Mouse (Mus musculus) forebrain, embryonic 10.5 days (tissue): Measurements from ENCODE around the gene Cntnap2. TPM values are rescaled to one million over a fixed set of nuclear protein-coding genes. Genes with fewer than 3 reads are reported as not detected.
"Not testable (repeated sequence)": the region's sequence is repeated elsewhere in the genome, so short reads cannot be mapped to it uniquely, and the experiment has no call there.

Experiments used
- DNase-seq: peaks from one replicate; pipeline ENCODE4 v3.0.0-alpha.2; 2017; ENCODE audit warnings: low spot score; ENCODE audit errors: extremely low spot score
- H3K27ac ChIP-seq: fragments of 300-500 bp; sonication (generic); 2 replicates; pipeline ENCODE4 v1.5.1; 2016; ENCODE audit warnings: mild to moderate bottlenecking
- H3K27me3 ChIP-seq: fragments of 300-500 bp; sonication (generic); 2 replicates; pipeline ENCODE4 v1.6.1; 2016; ENCODE audit warnings: mild to moderate bottlenecking; ENCODE audit not compliant: poor library complexity, severe bottlenecking
- H3K36me3 ChIP-seq: fragments of 300-500 bp; sonication (generic); replicated peaks from 2 replicates; pipeline ENCODE4 v1.6.1; 2016; ENCODE audit warnings: mild to moderate bottlenecking, moderate library complexity
- H3K4me1 ChIP-seq: fragments of 300-500 bp; sonication (generic); 2 replicates; pipeline ENCODE4 v1.6.1; 2016
- H3K4me3 ChIP-seq: fragments of 300-500 bp; sonication (generic); 2 replicates; pipeline ENCODE4 v1.5.1; 2016; ENCODE audit warnings: mild to moderate bottlenecking, moderate library complexity
- H3K9me3 ChIP-seq: fragments of 300-500 bp; sonication (generic); 2 replicates; pipeline ENCODE4 v1.6.1; 2016; ENCODE audit warnings: mild to moderate bottlenecking, moderate library complexity
- WGBS: fragments of 180-500 bp; shearing (Covaris S2); methylation state at CpG from one replicate; pipeline ENCODE4 v1.1.7; 2016; 5-methylcytosine and 5-hydroxymethylcytosine counted together
- polyA plus RNA-seq: library from polyadenylated mRNA; unstranded; fragments of >200 nt; fragmentation: Nextera tagmentation; extraction: Ambion mirVana; gene quantifications from 2 replicates; pipeline ENCODE4 v1.2.1, GENCODE M21; 2016

Cntnap2 gene
- polyA plus RNA-seq, 1 experiment from 2014 or later = 89.3 TPM

DNA sequence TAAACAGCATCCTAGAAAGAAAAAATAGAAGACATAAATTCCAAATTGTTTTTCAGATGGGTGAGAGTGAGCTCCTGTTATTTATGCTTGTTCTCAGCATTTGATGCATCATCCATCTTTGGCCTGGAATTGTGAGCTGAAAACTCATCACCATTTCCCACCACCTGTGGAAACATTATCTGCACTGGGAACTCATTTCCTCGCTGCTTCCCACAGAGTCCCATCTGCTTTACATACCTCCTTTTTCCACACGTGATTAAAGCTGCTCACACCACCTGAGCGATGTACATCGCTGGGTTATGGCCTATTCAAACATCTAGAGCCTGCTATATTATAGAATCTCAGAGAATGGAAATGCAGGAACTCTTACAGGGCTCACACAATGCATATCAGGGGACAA lies 1413.5 kb downstream of the Cntnap2 start:
- 86% methylated on average over 4 of the region's 4 CpGs for WGBS
- Histone ChIP-seq H3K4me1 (no peaks in the 10 kb centered on the region), H3K27ac (no peak overlapping the region), H3K27me3 (no peaks in the 10 kb centered on the region), H3K36me3 (no peaks in the 10 kb centered on the region), H3K4me3 (no peak overlapping the region), H3K9me3 (no peaks in the 10 kb centered on the region)
- no peak for DNase-seq

DNA sequence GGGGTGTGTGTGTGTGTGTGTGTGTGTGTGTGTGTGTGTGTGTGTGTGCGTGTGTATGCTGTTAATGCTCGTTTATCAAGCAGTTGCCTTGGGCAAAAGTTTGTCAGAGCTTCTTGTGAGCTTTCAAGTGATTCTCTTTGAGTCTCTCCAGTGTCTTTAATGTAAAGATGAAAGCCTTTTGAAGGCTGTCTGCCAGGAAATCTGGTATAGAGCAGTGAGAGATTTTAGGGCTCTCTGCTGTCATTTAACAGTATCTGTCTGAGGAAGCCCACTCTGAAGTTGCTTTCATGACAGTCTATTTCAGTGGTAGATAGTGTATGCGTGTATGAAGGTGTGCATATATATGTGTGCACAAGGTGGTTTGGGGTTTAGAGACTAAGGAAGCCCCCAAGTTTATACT lies 1425.2 kb downstream of the Cntnap2 start:
- Histone ChIP-seq H3K9me3 (no peaks in the 10 kb centered on the region), H3K27me3 (no peaks in the 10 kb centered on the region), H3K4me3 (no peak overlapping the region), H3K4me1 (no peaks in the 10 kb centered on the region), H3K27ac (no peak overlapping the region), H3K36me3 (no peaks in the 10 kb centered on the region)
- WGBS = 77% methylated on average over 3 of the region's 3 CpGs
- no peak for DNase-seq

DNA sequence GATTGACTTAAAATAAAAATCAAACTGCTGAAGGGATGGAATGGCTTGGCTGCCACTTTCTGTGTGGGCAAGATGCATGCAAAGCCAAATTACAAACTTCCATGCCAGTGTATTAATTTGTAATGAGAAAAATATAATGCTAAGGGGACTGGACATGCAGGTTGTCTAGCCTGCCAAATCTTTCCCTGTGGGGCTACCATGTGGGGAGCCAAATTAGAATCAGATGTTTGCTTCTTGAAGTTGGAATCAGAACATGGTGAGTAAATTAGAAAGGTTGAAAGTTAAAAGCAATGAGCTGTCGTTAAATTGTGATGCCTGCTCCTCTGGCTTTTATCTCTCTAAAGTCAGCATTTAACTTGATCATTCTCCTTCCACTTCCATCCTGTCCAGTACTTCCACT lies 1443.6 kb downstream of the Cntnap2 start:
- Histone ChIP-seq H3K4me1 (peaks cover 3% of the 10 kb centered on the region; the same call in 1 of the 2 replicates), H3K27me3 (no peaks in the 10 kb centered on the region), H3K27ac (no peak overlapping the region), H3K36me3 (no peaks in the 10 kb centered on the region), H3K4me3 (no peak overlapping the region), H3K9me3 (no peaks in the 10 kb centered on the region)
- DNase-seq = no peak
- 53% methylated on average over 1 of the region's 1 CpGs for WGBS

DNA sequence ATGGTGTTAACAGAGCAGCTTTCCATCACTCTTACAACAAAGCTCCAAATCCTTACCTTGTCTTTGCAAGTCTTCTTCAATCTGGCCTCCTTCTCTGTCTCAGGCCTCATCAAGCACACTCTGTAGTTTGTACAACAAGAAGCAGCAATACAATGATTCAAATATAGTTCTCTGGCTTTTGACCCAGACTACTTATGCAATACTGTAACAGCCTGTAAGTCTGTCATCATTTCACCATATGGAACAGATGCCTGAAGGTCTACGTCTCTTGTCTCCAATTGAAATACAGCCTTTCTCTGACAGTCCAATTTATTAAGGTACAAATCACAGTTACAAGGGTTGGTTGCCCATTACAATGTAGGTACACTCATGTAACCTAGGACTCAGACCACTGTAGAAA lies 1453.7 kb downstream of the Cntnap2 start:
- H3K27me3 ChIP-seq = no peaks in the 10 kb centered on the region
- H3K4me1 ChIP-seq = no peaks in the 10 kb centered on the region
- no peak for DNase-seq
- no peaks in the 10 kb centered on the region for H3K36me3 ChIP-seq
- no peak overlapping the region for H3K27ac ChIP-seq
- H3K4me3 ChIP-seq = no peak overlapping the region
- no peaks in the 10 kb centered on the region for H3K9me3 ChIP-seq
- 100% methylated on average over 1 of the region's 1 CpGs for WGBS

DNA sequence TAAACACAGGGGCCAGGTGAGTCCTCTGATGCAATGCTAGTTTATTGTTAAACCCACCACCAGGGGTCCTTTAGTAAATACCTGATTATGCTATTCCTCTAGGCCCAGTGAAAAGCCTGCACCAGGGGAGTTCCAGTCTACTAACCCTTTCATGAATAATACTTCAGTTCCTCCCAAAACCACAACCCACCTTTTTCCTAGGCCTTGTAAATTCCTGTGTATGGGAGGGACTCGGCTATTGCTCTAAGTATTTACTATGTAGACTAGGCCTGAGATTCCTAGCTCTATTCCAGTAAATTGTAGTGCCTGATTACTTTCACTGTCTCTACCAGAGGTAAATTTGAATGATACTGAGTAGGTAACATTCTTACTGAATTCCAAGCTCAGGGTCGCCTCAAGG lies 1478.4 kb downstream of the Cntnap2 start:
- not testable (repeated sequence) for H3K9me3 ChIP-seq, DNase-seq, H3K4me3 ChIP-seq, H3K27me3 ChIP-seq, H3K36me3 ChIP-seq, H3K4me1 ChIP-seq, H3K27ac ChIP-seq
- WGBS = 87% methylated on average over 2 of the region's 2 CpGs

DNA sequence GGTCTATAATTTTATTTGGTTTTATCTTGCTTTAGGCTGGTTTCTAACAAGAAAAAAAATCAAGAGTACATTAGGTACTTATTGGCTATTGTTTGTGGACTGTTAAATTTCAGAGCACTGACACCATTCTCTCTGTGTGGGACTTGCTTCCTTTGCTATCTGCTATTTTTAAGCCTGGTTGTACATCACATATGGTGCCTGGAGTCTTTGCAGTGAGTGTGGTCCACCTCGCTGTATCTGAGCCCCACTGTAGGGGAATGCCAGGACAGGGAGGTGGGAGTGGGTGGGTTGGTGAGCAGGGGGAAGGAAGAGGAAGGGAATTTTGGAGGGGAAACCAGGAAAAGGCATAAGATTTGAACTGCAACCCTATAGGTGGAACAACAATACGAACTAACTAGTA lies 1504.3 kb downstream of the Cntnap2 start:
- no peak for DNase-seq
- Histone ChIP-seq H3K27me3 (no peaks in the 10 kb centered on the region), H3K4me3 (no peak overlapping the region), H3K4me1 (no peaks in the 10 kb centered on the region), H3K36me3 (no peaks in the 10 kb centered on the region), H3K9me3 (no peaks in the 10 kb centered on the region), H3K27ac (no peak overlapping the region)
- WGBS = 80% methylated on average over 2 of the region's 2 CpGs

DNA sequence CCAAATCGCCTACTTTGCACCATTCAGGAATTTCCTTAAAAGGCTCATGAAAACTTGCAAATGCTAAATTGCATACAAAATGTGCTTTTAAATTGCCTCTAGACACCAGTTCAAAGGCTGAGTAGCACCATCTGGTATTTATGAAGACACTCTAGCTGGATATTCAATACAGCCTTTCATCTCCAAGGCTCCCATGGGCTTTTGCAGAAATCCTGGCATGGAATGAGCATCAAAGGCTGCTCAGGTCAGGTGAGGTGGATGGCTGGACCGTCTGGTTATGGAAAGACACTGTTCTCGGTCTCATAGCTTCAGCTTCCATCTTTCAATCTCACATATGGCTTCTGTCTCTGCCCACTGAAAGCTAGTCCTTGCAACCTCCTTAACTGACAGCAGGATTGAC lies 1515.9 kb downstream of the Cntnap2 start:
- no peak overlapping the region for H3K4me3 ChIP-seq
- no peaks in the 10 kb centered on the region for H3K9me3 ChIP-seq
- no peaks in the 10 kb centered on the region for H3K27me3 ChIP-seq
- H3K4me1 ChIP-seq = no peaks in the 10 kb centered on the region
- 62% methylated on average over 3 of the region's 3 CpGs for WGBS
- no peaks in the 10 kb centered on the region for H3K36me3 ChIP-seq
- DNase-seq = no peak
- no peak overlapping the region for H3K27ac ChIP-seq

DNA sequence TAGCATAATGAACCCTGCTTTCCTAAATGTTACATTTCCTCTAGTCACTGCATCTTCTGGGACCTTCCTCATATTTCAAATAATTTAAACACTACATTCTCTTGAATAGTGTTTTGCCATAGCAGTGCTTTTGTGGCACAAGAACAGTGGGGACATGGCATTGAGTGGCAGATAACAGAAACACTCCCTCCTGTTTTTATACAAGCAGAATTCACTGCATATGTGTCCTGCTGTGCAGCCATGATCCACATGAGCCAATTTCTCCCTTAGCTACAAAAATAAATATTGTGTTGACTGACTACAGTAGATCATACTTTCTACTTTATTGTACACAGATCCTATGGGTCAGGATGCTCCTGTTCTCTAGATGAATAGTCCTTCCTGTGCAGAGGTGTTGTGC lies 1553.2 kb downstream of the Cntnap2 start:
- Histone ChIP-seq H3K27me3 (no peaks in the 10 kb centered on the region), H3K4me1 (no peaks in the 10 kb centered on the region), H3K9me3 (no peaks in the 10 kb centered on the region), H3K4me3 (no peak overlapping the region), H3K36me3 (no peaks in the 10 kb centered on the region), H3K27ac (no peak overlapping the region)
- DNase-seq = no peak

DNA sequence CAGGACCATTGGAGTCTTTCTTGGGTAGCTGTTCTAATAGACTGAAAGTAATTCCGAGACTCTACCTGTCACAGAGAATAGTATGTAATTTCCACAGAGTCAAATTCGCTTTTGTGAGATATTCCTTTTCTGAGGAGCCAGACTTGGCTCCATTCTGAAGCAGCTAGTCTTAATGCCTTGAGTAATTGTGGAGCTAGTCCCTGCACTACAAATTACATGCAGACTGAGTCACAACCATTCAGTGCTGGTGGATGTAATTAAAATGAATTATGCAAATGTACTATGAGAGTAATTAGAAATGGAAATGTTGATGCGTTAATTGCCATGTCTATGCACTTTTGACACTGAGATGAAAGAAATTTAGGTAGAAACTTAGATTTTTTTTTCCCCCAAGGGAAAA lies 1553.7 kb downstream of the Cntnap2 start:
- Histone ChIP-seq H3K27me3 (no peaks in the 10 kb centered on the region), H3K9me3 (no peaks in the 10 kb centered on the region), H3K4me1 (no peaks in the 10 kb centered on the region), H3K4me3 (no peak overlapping the region), H3K27ac (no peak overlapping the region), H3K36me3 (no peaks in the 10 kb centered on the region)
- DNase-seq = no peak
- WGBS = 86% methylated on average over 3 of the region's 3 CpGs

DNA sequence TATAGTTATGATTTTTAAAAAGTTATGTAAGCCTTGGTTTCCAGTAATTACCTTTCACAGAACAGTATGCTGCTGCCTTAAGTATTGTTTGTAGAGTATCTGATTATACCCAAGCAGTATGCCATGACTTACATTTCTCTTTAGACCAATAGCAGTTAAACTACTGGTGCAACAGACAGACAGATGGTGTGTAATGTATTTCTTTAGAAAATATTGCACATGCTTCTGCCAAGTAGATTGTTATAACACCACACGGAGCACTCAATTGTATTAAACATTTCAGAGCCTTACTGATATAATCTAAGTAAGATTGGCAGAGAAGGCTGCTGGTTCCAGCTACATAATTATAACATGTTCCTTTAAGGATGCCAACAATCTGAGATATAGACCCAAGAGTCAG lies 1609.9 kb downstream of the Cntnap2 start:
- no peaks in the 10 kb centered on the region for H3K9me3 ChIP-seq
- no peak overlapping the region for H3K27ac ChIP-seq
- 89% methylated on average over 1 of the region's 1 CpGs for WGBS

DNA sequence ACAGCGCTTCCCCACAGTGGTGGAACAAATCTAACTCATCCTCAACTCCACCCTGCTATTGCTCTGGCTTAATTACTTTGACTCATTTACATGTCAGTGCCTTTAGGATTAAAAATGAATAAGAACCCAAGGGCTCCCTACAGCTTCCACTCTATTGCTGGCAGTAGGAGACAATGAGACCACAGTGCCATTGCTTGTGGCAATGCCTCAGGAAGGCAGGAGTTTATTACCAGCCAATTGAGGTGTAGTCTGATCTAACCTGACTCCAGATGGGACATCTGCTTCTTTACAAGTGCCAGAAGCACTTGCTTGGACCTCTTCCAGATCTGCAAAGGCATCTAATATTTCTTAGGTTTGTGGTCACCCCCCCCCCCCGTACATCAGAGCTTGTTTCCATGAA lies 1615.9 kb downstream of the Cntnap2 start:
- Histone ChIP-seq H3K9me3 (no peaks in the 10 kb centered on the region), H3K27ac (no peak overlapping the region), H3K27me3 (no peaks in the 10 kb centered on the region), H3K4me3 (no peak overlapping the region), H3K36me3 (no peaks in the 10 kb centered on the region), H3K4me1 (no peaks in the 10 kb centered on the region)
- no peak for DNase-seq
- 80% methylated on average over 2 of the region's 2 CpGs for WGBS

More for the DNA sequence above, 1609.9 kb downstream of the Cntnap2 start:
- no peak overlapping the region for H3K4me3 ChIP-seq
- no peaks in the 10 kb centered on the region for H3K27me3 ChIP-seq
- no peaks in the 10 kb centered on the region for H3K36me3 ChIP-seq
- H3K4me1 ChIP-seq = no peaks in the 10 kb centered on the region
- DNase-seq = no peak

DNA sequence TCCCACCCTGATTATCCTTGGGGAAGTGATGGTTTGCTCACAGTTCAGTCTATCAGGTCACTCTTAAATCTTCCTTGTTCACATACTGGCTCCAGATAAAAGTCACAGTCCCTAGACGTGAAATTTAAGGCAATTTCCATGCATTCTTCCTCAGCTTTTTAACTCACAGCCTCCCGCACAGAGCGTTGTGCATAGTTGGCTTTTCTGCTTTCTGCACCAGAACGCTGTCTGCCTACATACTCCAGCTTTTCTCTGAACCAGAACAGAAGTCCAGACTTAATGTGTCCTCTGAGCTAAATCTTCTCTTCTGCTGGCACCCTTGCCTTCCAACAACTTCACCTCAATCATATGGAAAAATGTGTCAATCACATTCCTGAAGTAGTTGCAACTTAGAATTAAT lies 1616.5 kb downstream of the Cntnap2 start:
- Histone ChIP-seq H3K36me3 (no peaks in the 10 kb centered on the region), H3K27me3 (no peaks in the 10 kb centered on the region), H3K4me1 (no peaks in the 10 kb centered on the region), H3K4me3 (no peak overlapping the region), H3K9me3 (no peaks in the 10 kb centered on the region), H3K27ac (no peak overlapping the region)
- 86% methylated on average over 4 of the region's 4 CpGs for WGBS
- DNase-seq = no peak

DNA sequence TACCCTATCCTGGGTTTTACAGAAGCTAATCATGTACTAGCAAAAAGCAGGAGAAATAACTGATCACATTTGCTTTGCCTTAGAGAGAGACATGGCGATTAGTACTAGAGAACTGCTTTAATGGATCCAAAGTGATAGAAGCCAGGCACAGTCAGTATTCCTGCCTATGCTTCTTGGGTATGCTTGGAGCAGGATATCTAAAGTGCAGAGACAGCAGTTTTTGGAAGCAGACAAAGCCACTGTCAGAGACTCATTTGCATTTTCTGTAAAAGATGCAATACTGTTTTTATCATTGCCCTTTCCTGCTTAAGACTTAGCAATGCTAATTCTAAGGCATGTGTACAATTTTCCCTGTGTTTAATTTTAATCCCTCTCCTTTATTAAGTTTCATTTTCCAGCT lies 1637.0 kb downstream of the Cntnap2 start:
- H3K9me3 ChIP-seq = no peaks in the 10 kb centered on the region
- no peaks in the 10 kb centered on the region for H3K4me1 ChIP-seq
- no peaks in the 10 kb centered on the region for H3K36me3 ChIP-seq
- WGBS = 87% methylated on average over 1 of the region's 1 CpGs
- no peak for DNase-seq
- no peak overlapping the region for H3K4me3 ChIP-seq
- H3K27me3 ChIP-seq = no peaks in the 10 kb centered on the region
- H3K27ac ChIP-seq = no peak overlapping the region

DNA sequence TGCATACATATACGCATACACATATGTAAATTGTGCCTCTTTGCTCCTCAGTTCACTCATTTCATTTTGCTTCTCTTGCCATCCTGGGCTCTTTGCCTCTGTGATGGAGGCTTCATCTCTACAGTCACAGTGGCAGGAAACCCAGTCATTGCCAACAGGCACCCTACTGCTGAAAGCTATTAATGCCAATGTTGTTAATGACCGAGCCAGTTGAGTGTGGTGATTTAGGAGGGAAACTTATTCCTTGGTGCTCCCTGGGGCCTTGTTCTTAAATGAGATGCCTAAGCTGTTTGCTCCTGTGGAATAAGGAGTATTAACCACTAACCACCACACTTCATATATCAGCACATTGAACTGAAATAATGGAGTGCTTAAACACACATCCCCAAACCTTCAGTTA lies 1640.2 kb downstream of the Cntnap2 start:
- Histone ChIP-seq H3K4me1 (no peaks in the 10 kb centered on the region), H3K27ac (no peak overlapping the region), H3K27me3 (no peaks in the 10 kb centered on the region), H3K36me3 (no peaks in the 10 kb centered on the region), H3K4me3 (no peak overlapping the region), H3K9me3 (no peaks in the 10 kb centered on the region)
- WGBS = 86% methylated on average over 2 of the region's 2 CpGs
- no peak for DNase-seq
